Mouse (Mus musculus): ENCODE data around the gene Mid1.
"Not testable (repeated sequence)": the region's sequence is repeated elsewhere in the genome, so short reads cannot be mapped to it uniquely, and the experiment has no call there.

- TF ChIP-seq CTCF (IDR thresholded peaks at IDR 0.05; ENCODE audit: low read depth); EP300 (optimal IDR thresholded peaks at IDR 0.05): not testable (repeated sequence)
Measured at GRCm38 (mm10) chrX:169994011-169994865, 309.2 kb downstream of the Mid1 start.

All from stomach, postnatal 0 days (tissue).